Mouse (Mus musculus): Measurements from ENCODE around the gene Ephx4.
"Not testable (repeated sequence)": the region's sequence is repeated elsewhere in the genome, so short reads cannot be mapped to it uniquely, and the experiment has no call there.

Gene Ephx4

DNA sequence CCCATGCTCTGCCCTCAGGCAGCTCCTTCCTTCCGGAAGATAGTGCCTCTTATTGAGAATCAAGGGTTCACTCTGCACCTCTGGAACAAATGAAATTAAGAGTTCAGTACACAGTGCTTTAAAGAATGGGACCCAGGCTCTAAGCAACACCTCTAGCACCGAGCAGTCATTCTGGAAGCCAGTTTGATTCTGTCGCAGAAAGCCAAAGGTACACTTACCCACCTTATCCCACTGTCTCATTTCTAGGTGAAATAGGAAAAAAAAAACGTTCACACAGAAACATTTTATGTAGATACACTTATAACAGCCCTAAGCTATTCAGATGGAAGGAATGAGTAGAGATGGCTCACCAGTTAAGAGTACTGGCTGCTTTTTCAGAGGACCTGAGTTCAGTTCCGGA lies at the start of gene Ephx4:
Gene Ephx4, plus strand, starts transcription at position 301 of the 400 bp plus-strand sequence.
- no peak for DNase-seq (ENCODE audit: extremely low spot score)

DNA sequence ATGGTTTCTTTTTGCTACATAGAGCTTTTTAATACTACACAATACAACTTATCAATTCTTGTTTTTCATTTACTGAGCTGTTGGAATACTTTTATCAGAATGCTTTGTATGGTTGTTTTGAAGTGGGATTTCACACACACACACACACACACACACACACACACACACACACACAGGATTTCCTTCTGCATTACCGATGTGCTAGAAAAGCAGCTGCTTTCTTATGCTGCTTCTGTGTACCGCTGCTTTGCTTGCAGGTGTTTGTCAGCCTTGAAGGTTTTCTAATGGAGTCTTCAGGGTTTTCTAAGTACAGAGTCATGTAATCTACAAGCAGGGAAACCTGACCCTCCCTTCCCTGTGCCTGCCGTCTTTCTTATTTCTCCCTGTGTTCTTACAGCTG lies 48.6 kb upstream of the Ephx4 start:
- DNase-seq (ENCODE audit: extremely low spot score) = no peak

DNA sequence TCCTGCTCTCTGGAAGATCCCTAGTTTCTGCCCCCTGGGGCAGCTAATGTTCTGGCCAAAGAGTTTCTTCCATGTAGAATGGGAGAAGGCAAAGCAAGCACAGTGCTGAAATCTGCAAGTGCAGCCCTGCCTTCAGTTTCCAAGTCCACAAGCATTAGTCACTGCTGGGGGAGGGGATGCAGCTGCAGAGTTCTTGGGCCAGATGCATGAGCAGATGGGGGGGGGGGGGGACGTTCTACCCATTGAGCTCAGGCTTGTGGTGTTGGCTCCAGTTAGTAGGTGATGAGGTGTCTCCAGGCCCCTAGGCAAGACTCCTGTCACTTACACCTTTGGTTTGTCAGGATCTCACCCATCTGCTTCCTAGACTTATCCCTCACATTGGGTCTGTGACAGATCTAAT lies 46.7 kb upstream of the Ephx4 start:
- DNase-seq (ENCODE audit: extremely low spot score) = no peak

DNA sequence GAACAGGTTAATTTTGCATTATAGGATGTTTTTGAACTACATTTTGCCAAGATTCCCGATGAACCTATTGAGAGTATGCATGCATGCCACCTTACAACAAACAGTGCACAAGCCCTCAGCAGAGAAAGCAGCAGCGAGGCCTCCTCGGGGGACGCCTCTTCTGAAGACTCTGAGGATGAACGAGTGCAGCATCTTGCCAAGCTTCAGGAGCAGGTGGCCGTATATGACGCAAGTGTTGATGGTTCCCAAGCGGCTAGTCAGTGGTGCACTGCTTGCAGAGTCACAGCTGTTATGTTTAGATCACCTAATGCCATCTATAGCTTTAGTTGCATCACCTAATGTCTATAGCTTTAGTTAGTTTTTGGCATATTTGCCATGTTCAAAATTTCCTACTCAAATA lies 44.8 kb upstream of the Ephx4 start:
- DNase-seq (ENCODE audit: extremely low spot score) = no peak

DNA sequence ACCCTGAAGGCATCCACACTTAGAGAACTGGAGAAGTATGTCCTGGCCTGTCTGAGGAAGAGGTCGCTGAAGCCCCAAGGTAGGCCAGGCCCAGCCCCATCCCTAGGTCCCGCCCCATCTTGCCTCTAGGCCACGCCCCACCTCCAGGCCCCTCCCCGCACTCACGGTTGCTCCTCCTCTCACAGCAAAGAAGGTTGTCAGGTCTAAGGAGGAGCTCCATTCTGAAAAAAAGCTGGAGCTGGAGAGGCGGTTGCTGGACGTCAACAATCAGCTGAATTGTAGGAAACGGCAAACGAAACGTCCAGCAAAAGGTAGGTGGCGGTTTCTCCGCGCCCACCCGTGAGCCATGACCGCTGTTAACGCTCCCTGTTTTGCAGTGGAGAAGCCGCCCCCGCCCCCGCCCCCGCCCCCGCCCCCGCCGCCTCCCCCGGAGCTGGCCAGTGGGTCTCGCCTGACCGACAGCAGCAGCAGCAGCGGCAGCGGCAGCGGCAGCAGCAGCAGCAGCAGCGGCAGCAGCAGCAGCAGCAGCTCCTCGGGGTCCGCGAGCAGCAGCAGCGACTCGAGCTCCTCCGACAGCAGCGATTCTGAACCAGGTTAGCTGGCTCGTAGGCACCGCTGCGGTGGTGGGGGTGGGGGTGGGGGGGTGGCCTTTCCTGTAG lies 43.0 kb upstream of the Ephx4 start:
- peak; percentile 95 for DNase-seq (ENCODE audit: extremely low spot score)

DNA sequence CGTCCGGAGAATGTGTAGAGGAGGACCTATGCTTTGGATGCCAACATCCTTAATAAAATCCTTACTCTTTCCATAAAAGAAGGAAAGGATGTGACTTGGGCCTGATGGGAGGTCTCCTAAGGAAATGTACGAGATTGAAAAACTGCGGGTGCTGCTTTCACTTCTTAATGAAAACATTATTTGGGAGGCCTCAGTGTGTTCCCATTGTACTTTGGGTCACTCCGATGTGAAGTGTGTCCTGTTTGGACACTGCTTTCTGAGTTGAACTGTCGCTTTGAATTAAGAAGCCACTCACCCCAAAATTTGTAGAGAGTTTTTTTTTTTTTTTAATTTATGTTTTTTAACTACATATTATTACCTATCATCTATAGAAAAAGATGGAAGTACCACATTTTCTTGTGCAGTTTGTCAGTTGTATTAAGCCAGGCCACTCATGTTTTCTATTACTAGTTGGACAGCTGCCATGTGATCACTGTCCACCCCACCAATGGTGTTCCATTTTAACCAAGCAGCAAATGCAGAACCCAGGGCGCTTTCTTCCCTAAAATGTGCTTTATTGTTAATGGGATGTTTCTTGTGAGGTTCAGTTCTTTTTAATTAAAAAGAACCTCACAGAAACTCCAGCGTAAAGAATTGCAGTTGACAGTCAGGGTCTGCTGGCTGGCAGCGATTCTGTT lies 42.3 kb upstream of the Ephx4 start:
- DNase-seq (ENCODE audit: extremely low spot score) = peak; percentile 2

DNA sequence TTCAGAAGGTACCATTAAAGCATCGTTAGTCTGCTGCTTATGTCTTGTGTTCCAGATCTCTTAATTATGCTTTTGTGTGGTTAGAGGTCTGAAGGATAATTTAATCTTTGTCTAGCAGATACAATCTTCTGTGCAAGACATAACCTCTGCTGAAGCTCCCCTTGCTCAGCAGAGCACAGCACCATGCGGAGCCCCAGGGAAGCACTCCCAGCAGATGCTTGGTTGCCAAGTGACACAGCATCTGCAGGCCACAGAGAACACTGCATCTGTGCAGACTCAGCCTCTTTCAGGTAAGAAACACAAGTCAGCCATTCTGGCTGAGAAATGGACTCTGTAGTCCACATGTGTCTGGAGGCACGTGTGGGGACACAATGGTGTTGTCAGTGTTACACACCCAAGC lies 32.5 kb upstream of the Ephx4 start:
- DNase-seq (ENCODE audit: extremely low spot score) = no peak

DNA sequence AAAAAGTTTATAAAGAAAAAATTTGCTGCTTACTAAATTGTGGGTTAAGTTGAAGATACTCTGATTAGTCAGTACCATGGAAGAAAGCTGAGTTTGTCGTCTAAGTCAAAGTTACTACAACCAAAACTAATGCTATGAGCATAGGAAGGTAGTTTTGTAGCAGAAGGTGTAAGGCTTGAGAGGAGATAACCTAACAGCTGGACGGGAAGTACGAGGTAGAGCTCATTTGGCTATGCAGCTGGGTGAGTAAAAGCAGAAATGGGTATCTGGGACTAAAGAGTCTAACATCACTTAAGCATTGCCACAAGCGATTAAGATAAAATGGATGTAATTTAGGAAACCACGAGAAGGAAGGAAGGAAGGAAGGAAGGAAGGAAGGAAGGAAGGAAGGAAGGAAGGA lies 31.2 kb upstream of the Ephx4 start:
- DNase-seq (ENCODE audit: extremely low spot score) = no peak

DNA sequence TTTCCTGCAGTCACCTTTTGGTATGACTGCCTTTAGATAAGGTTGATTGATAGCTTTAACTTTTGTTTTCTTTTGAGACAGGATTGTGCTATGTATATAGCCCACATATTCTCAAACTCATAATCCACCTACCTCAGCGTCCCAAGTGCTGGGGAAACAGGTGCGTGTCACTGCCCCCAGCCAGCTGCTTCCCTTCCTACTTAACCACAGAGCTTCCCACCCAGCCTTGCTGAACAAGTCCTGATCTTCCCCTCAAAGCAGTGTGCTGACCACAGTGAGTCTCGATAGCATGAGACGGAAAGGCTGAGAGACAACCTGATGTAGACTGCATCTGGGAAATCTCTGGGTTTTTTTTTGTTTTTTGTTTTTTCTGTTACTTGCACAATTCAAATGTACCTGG lies 29.3 kb upstream of the Ephx4 start:
- no peak for DNase-seq (ENCODE audit: extremely low spot score)

DNA sequence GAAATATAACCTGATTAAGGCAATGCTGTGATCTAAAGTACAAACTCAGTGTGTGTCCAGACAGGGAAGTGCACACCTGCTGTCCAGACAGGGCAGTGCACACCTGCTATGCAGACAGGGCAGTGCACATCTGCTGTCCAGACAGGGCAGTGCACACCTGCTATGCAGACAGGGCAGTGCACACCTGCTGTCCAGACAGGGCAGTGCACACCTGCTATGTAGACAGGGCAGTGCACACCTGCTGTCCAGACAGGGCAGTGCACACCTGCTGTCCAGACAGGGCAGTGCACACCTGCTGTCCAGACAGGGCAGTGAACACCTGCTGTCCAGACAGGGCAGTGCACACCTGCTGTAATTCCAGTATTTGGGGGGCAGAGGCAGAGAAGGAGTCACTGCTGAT lies 16.1 kb upstream of the Ephx4 start:
- DNase-seq (ENCODE audit: extremely low spot score) = not testable (repeated sequence)

DNA sequence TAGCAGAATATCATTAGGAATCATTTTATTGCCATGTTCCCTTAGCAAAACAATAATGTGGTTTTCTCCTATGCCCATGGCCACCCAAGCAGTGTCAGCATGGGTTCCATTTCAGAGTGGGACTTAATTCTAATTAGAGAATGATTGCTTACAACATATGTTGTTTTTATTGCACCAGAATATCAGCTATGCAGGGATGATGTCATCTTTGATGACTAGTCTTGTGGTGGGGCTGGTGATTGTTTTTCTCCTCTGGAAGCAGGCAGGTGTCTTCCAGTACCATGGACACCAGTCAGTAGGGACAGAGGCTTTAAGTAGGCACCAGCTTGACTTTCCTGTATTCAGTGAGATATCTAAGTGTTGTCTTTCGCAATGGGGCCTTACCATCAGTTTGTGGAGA lies 14.7 kb upstream of the Ephx4 start:
- DNase-seq (ENCODE audit: extremely low spot score) = no peak

DNA sequence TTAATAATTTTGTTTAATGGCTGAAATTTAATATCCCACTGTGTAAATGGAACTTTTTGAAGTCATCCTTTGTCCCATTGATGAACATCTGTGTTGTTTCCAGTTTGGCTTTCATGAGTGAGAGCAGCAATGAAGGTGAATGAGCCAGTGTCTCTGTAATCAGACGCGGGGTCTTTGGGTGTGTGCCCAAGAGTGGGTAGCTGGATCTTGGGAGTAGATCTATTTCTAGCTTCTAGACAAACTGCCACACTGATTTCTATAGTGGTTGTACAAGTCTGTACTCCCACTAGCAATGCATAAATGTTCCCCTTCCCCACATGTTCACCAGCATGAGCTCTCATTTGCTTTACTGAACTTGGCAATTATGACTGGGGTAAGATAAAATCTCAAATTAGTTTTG lies 13.2 kb upstream of the Ephx4 start:
- no peak for DNase-seq (ENCODE audit: extremely low spot score)

DNA sequence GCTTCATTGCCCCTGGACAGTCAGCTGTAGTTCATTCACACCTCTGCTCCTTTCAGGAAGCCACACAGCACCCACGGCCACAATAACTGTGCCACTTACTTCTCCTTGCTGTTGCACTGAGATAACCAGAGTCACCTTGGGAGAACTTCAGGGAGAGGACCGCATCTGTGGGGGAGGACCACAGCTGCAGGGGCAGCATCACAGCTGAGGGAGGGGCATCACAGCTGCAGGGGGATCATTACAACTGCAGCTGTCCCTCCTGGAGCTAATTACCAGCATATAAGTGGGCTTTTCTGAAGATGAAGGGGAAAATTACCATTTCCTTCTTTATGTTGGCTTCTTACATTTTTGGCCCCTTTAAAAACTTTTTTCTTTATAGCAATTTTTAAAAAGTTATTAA lies 8.1 kb upstream of the Ephx4 start:
- DNase-seq (ENCODE audit: extremely low spot score) = no peak

DNA sequence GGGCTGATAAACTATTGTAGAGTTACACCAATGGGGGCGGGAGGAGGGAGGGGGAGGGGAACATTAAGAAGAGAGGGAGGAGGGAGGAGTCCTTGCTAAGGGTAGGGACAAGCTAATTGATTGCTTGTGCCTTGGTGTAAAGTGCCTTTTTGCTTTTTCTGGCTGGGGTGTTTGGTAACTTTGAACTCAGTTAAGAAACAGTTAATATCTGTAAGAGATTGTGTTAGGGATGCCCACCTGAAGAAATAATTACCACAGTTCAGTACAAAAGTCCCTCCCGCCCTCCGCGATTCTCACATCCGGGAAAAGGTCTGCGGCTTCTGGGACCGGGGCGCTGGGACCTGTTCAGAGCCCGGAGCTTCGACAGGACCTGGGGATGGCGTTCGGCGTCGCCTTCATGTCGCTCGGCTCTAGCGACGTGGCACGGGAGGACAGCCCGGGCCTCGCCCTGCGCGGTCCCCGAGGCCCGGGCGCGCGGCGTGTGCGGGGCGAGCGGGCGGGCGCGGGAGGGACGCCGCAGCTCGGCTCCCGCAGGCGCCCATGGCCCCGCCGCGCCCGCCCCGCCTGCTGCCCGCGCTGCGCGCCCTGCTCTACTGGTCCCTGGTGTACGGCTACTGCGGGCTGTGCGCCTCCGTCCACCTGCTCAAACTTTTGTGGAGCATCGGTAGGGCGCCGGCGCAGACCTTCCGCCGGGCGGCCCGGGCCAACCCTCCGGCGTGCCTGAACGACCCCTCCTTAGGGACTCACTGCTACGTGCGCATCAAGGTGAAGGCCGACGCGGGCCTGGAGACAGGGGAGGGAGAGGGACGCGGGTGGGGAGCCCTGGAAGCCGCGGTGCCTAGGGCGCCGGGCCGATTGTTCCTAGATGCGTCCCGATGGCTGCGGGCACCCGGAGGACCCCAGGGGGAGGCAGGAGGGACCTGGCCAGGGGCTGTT lies 743 bp downstream of the Ephx4 start:
- peak; percentile 47 for DNase-seq (ENCODE audit: extremely low spot score)

DNA sequence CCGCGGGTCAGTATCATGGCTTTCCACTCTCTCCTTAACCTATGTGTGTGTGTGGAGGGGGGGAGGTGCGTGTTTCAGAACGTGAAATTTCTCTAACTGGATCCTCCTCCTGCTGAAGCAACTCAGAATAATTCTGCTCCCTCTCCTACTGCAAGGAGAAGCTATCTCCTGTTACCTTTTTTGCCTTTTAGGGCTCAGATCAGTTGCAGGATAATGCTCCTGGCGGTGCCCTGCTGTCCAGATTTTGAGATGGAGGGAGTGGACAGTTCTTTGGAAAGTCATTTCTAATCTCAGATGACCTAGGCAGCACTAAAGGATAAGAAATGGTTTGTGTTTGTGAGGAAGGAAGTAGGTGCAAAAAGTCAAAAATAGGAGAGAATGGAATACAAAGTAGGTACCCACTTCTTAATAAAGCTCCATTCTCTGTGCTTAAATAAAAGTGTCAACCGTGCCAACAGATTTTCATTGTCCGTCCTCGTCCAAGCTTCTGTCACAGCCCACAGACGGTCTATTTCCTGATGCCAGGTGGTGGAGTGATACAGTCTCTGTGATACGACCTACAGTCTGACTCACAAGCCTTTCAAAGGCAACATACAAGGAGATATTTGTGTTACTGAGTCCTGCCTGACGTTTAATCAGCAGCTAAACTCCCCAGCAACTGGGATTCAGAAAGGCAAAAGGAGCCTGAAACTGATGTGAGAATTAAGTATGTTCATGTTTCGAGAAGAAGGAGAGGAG lies 1.6 kb downstream of the Ephx4 start:
- no peak for DNase-seq (ENCODE audit: extremely low spot score)

DNA sequence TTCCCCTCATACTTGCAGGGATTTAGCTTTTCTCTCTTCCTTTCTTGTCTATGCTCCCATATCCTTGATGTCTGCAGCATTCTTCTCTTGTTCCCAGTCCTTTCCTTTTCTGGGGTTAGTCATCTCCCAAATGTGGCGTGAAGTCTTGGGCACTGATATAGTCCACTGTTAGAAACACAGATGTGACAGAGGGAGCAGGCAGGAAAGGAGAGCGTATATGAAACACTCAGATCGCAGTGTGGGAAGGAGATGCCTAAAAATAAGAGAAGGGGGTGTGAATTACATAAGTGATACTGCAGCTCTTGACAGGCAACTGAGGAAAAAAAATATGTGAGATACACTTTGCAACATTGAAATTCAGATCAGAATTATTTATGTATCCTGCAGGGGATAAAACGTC lies 2.8 kb downstream of the Ephx4 start:
- DNase-seq (ENCODE audit: extremely low spot score) = no peak

DNA sequence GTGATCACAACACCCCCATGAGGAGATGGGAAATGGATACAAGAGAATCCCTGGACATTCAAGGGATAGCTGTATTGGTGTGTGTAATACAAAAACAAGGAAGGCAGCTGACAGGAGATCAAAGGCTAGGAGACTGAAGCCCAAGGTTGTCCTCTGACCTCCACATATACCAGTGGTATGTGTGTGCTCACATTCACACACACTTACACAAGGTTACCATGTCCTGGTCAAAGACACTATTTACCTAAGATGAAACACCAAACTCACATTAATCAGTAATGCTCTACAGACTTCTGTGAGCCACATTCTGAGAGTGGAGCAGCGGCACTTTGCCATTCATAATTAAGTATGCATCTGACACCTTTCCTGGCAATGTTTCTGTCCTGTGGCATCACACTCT lies 7.8 kb downstream of the Ephx4 start:
- DNase-seq (ENCODE audit: extremely low spot score) = no peak

DNA sequence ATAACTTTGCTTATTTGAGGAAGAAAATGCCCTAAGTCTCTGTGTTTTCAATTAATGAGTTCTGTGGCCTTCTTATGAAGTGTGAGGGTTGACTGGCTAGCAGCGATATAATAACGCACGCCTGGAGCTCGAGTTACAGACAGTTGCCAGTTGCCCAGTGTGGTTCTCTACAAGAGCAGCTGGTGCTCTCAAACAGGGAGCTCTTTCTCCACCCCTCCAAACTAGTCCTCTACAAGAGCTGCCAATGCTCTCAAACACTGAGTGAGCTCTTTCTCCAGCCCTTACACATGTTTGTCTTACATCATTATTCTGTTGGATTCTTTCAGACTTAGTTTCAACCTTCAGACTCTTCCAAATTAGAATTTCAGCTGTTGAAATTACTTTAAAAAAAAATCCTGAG lies 8.8 kb downstream of the Ephx4 start:
- no peak for DNase-seq (ENCODE audit: extremely low spot score)

DNA sequence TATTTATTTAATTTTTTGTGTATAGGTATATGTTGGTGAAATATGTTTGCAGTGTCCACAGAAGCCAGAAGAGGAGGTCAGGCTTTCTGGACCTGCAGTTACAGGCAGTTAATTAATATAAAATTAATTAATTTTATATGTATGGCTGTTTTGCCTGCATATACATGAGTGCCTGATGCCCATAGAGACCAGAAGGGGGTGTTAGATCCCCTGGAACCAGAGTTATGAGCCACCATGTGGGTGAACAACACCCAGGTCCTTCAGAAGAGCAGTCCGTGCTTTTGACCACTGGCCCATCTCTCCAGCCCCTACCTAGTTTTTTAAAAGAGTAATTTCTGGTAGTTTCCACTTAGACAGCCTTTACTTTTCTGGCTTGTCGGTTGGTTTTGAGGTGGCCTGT lies 9.7 kb downstream of the Ephx4 start:
- DNase-seq (ENCODE audit: extremely low spot score) = no peak

DNA sequence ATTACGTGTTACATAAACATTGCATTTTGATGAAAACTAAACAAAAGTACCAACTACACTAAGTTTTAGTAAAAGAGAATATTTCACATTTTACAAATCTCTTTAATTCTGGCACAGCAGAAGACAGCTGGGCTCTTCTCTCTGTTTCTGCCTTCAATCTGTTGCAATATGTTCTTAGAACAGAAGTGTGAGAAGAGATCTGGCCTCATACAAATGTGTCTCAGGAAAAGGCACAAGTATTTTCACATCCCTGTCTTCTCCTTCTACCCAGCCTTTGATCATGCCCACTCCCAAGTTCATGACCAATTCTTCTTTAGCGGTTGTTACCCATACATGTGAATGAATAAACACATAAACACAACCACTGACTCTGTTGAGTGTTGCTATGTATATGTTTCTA lies 12.6 kb downstream of the Ephx4 start:
- no peak for DNase-seq (ENCODE audit: extremely low spot score)

DNA sequence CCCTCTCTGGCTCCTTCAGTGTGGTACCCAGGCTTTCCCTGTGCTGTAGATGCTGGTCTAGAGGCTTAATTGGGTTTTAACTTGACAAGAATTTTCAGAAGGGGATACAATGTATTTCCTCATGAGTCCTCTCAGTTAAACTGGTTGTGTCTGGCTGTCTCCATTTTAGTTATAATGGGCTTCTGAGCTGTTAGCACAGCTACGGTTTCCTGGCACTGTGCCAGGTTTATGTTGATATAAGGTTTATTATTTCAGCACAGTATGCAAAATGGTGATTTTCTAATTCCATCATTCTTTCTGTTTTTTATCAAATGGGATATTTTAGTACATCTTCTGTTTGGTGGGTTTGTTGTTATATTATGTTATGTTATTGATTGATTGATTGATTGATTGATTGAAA lies 19.1 kb downstream of the Ephx4 start:
- DNase-seq (ENCODE audit: extremely low spot score) = no peak

DNA sequence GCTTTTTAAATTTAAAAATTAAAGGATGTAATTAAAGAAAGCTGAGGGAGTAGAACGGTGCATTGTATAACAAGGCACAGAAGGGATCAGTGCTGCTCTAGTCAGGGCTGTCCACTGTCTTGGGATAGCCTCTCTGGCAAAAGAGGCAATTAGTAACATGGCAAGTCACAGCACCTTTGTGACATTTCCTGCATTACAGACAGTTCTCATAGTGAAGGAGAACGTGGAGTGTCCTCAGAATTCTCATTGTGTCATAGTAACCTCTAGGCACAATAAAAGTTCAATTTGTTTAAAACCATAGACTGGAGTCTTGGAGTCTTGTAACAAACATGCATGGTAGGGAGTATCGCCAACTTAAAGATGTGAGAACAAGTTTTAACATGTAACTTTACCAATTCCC lies 28.7 kb downstream of the Ephx4 start, which contains the start of gene Lpcat2b:
Gene Lpcat2b, plus strand, starts transcription at position 301 of the 400 bp plus-strand sequence.
- DNase-seq (ENCODE audit: extremely low spot score) = no peak
